Mouse (Mus musculus): ENCODE measurements around the gene Olfr894. TPM values are rescaled to one million over a fixed set of nuclear protein-coding genes. Genes with fewer than 3 reads are reported as not detected.
"Not testable (repeated sequence)": the region's sequence is repeated elsewhere in the genome, so short reads cannot be mapped to it uniquely, and the experiment has no call there.

The Olfr894 gene
- total RNA-seq (2021) = not detected
- long read RNA-seq, experiment 1 = 0 reads
- long read RNA-seq, experiment 2 = 0 reads

GRCm38 (mm10) chr9:38217755-38218154, at the start of gene Olfr894:
Olfr894 (plus strand) TSS chr9:38218055.
- DNase-seq = no peak

- not testable (repeated sequence) for DNase-seq
These were observed 49.5 kb upstream of the Olfr894 start for GRCm38 (mm10) chr9:38168341-38168740.

- DNase-seq = no peak
These were observed 37.1 kb upstream of the Olfr894 start, which contains the start of gene Olfr891 for GRCm38 (mm10) chr9:38180721-38181120. Olfr891 (minus strand) TSS chr9:38180821.

GRCm38 (mm10) chr9:38208065-38208464, 9.8 kb upstream of the Olfr894 start, which contains the start of gene Olfr893:
Olfr893 (plus strand) TSS chr9:38208365.
- no peak for DNase-seq

- DNase-seq = no peak
These were observed 34.6 kb downstream of the Olfr894 start, which contains the start of gene Olfr143 for GRCm38 (mm10) chr9:38252474-38252873. Olfr143 (plus strand) TSS chr9:38252774.

- DNase-seq = no peak
These were observed 49.7 kb downstream of the Olfr894 start, which contains the start of gene Olfr895 for GRCm38 (mm10) chr9:38267551-38267950. Olfr895 (plus strand) TSS chr9:38267851.

Other genes with a start within 250 kb of the Olfr894 start
- gene Olfr881, start 226.2 kb upstream of the Olfr894 start, total RNA-seq (2021) = not detected
- gene Olfr883, start 192.2 kb upstream of the Olfr894 start, total RNA-seq (2021) = not detected
- not detected for gene Olfr884, start 171.5 kb upstream of the Olfr894 start, total RNA-seq (2021)
- not detected for gene Olfr885, start 156.7 kb upstream of the Olfr894 start, total RNA-seq (2021)
- gene Olfr887, start 134.0 kb upstream of the Olfr894 start, total RNA-seq (2021) = not detected
- gene Olfr888, start 109.9 kb upstream of the Olfr894 start, total RNA-seq (2021) = not detected
- not detected for gene Olfr889, start 102.9 kb upstream of the Olfr894 start, total RNA-seq (2021)
- gene Olfr890, start 75.5 kb upstream of the Olfr894 start, total RNA-seq (2021) = not detected
- not detected for gene Olfr891, start 37.2 kb upstream of the Olfr894 start, total RNA-seq (2021)
- gene Olfr893, start 9.7 kb upstream of the Olfr894 start, total RNA-seq (2021) = not detected
- not detected for gene Olfr143, start 34.7 kb downstream of the Olfr894 start, total RNA-seq (2021)
- not detected for gene Olfr895, start 49.8 kb downstream of the Olfr894 start, total RNA-seq (2021)
- not detected for gene Olfr896-ps1, start 73.1 kb downstream of the Olfr894 start, total RNA-seq (2021)
- not detected for gene Olfr25, start 111.0 kb downstream of the Olfr894 start, total RNA-seq (2021)
- gene Olfr898, start 130.4 kb downstream of the Olfr894 start, total RNA-seq (2021) = not detected
- gene Olfr250, start 148.8 kb downstream of the Olfr894 start, total RNA-seq (2021) = not detected
- gene Olfr251, start 159.0 kb downstream of the Olfr894 start, total RNA-seq (2021) = not detected
- gene Olfr147, start 183.6 kb downstream of the Olfr894 start, total RNA-seq (2021) = not detected
- gene Olfr901, start 211.4 kb downstream of the Olfr894 start, total RNA-seq (2021) = not detected
- gene Olfr902, start 229.6 kb downstream of the Olfr894 start, total RNA-seq (2021) = not detected
- gene Olfr904, start 245.1 kb downstream of the Olfr894 start, total RNA-seq (2021) = not detected

All from heart, adult 18-20 months (tissue).